Mouse (Mus musculus): ENCODE data around the gene Olfr133. TPM values are rescaled to one million over a fixed set of nuclear protein-coding genes. Genes with fewer than 3 reads are reported as not detected.
"Not testable (repeated sequence)": the region's sequence is repeated elsewhere in the genome, so short reads cannot be mapped to it uniquely, and the experiment has no call there.

The Olfr133 gene
- polyA plus RNA-seq (2012; rRNA removed) (not detected in 2 replicates), polyA plus RNA-seq (2014; fragmentation: Nextera tagmentation; extraction: Ambion mirVana) (not detected in 2 replicates)

DNA sequence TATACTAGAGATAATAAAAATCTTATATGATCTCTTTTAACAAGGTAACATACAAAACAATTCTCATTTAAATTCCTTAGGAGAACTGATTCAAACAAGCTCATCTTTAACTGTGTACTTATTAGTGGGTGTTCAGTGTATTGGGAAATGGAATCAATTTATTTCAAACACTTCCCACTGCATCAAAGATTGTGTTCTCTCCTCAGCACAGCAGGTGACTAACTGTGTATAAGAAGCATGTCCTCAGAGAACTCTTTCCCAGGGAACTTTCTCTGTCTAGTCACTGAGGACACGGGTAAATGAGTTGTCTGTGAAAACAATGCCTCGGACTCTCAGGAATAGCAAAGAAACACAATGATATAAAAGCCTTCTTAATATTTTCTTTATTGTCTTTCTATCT is at the start of gene Olfr133:
Gene Olfr133, plus strand, starts transcription at position 301 of the 400 bp plus-strand sequence.
- no peaks in the 10 kb centered on the region for H3K9me3 ChIP-seq (ENCODE audit: control insufficient read depth, low read length)
- WGBS (ENCODE audit: insufficient replicate concordance): 57% methylated on average over 2 of the region's 2 CpGs
- ATAC-seq (ENCODE audit: insufficient read depth): no peak
- H3K4me1 ChIP-seq (replicated peaks; ENCODE audit: control insufficient read depth in 2 of 2, insufficient read depth in 2 of 2, low read length in 1 of 2): no peaks in the 10 kb centered on the region
- TF ChIP-seq EP300 (IDR thresholded peaks at IDR 0.05; ENCODE audit: low read depth) (no peak), CTCF (IDR thresholded peaks at IDR 0.05; ENCODE audit: low read depth) (no peak)
- H3K36me3 ChIP-seq (replicated peaks; ENCODE audit: control insufficient read depth, insufficient read depth, low read depth): no peaks in the 10 kb centered on the region
- no peaks in the 10 kb centered on the region for H3K27me3 ChIP-seq (ENCODE audit: control insufficient read depth, insufficient read depth, low read length)
- no peak within 1 kb of the TSS for H3K27ac ChIP-seq
- no peak within 1 kb of the TSS for H3K4me2 ChIP-seq (ENCODE audit: low read depth)
- no peak within 1 kb of the TSS for H3K9ac ChIP-seq (replicated peaks)
- H3K4me3 ChIP-seq (ENCODE audit: insufficient read depth in 1 of 2, low read depth in 2 of 2, low read length in 2 of 2): no peak within 1 kb of the TSS
- DNase-seq (ENCODE audit: low read depth in 3 of 3, low spot score in 3 of 3): no peak

DNA sequence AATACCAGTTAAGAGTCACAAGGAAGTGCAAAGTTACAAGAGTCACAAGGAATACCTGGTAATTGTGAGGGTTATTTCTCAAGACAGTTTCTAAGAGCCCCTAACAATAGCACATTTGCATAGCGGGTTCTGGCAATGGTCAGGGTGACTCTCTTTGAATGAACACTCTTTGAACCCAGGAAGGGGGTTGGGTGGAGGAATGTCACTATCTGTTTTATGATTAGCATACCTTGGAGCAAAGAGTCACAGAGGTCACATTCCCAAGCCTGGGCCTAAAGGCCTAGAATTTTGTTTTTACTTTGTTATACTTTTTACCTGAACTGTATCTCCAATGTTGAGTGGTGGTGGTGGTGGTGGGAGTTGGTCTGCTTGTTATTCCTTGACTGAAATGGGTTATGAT is 20.9 kb upstream of the Olfr133 start:
- 56% methylated on average over 1 of the region's 1 CpGs for WGBS (ENCODE audit: insufficient replicate concordance)
- not testable (repeated sequence) for H3K4me1 ChIP-seq (replicated peaks; ENCODE audit: control insufficient read depth in 2 of 2, insufficient read depth in 2 of 2, low read length in 1 of 2)

DNA sequence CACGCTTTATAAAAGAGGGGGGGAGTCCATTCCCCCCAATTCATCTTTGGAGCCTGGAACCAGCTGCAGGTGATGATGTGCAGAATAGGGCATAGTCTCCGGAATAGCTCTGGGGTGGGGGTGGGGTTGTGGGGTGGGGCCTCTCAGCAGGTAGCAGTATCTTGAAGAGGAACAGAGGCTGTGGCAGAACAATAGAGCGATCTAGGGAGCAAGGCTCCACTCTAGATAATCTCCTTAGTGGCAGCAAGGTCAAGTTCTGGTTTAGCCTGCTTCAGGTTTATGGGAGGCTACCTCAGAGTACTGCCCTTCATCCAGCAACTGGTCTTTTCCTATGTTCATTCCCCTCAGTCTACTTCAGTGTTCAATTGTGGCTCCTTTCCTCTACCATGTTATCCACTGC is 19.7 kb upstream of the Olfr133 start:
- H3K27ac ChIP-seq; H3K4me2 ChIP-seq (ENCODE audit: low read depth); DNase-seq (ENCODE audit: low read depth in 3 of 3, low spot score in 3 of 3); H3K9ac ChIP-seq (replicated peaks); H3K9me3 ChIP-seq (ENCODE audit: control insufficient read depth, low read length); H3K4me3 ChIP-seq (ENCODE audit: insufficient read depth in 1 of 2, low read depth in 2 of 2, low read length in 2 of 2); ATAC-seq (ENCODE audit: insufficient read depth); H3K27me3 ChIP-seq (ENCODE audit: control insufficient read depth, insufficient read depth, low read length); H3K36me3 ChIP-seq (replicated peaks; ENCODE audit: control insufficient read depth, insufficient read depth, low read depth); H3K4me1 ChIP-seq (replicated peaks; ENCODE audit: control insufficient read depth in 2 of 2, insufficient read depth in 2 of 2, low read length in 1 of 2): not testable (repeated sequence)
- 62% methylated on average over 3 of the region's 3 CpGs for WGBS (ENCODE audit: insufficient replicate concordance)

More for the DNA sequence above, 20.9 kb upstream of the Olfr133 start:
- not testable (repeated sequence) for H3K4me2 ChIP-seq (ENCODE audit: low read depth); H3K27ac ChIP-seq; DNase-seq (ENCODE audit: low read depth in 3 of 3, low spot score in 3 of 3); ATAC-seq (ENCODE audit: insufficient read depth); H3K27me3 ChIP-seq (ENCODE audit: control insufficient read depth, insufficient read depth, low read length); H3K36me3 ChIP-seq (replicated peaks; ENCODE audit: control insufficient read depth, insufficient read depth, low read depth); H3K9me3 ChIP-seq (ENCODE audit: control insufficient read depth, low read length); H3K4me3 ChIP-seq (ENCODE audit: insufficient read depth in 1 of 2, low read depth in 2 of 2, low read length in 2 of 2); H3K9ac ChIP-seq (replicated peaks)

DNA sequence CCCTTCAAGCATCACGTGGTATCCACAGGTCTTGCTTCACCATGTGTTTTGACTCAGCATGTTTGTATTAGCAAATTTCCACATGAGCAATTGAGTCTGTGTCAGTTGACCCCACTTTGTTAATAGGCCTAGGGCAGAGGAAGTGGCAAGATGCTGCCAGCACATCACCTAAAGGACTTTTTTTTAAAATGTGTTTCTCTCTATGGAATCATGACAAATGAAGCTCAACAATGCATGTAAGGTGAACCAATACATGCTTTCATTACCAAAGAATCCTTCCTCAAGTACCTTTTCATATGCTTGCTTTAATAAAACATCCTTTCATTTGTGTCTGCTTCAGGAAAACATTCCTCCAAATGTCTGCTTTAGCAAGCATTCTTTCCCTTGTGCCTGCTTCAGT is 10.7 kb upstream of the Olfr133 start, which contains the start of gene Olfr132:
Gene Olfr132, minus strand, starts transcription at position 101 of the 400 bp plus-strand sequence.
- Histone ChIP-seq H3K4me3 (ENCODE audit: insufficient read depth in 1 of 2, low read depth in 2 of 2, low read length in 2 of 2) (no peak within 1 kb of the TSS), H3K27ac (no peak within 1 kb of the TSS), H3K4me1 (replicated peaks; ENCODE audit: control insufficient read depth in 2 of 2, insufficient read depth in 2 of 2, low read length in 1 of 2) (no peaks in the 10 kb centered on the region), H3K27me3 (ENCODE audit: control insufficient read depth, insufficient read depth, low read length) (no peaks in the 10 kb centered on the region), H3K9ac (replicated peaks) (no peak within 1 kb of the TSS), H3K4me2 (ENCODE audit: low read depth) (no peak within 1 kb of the TSS), H3K36me3 (replicated peaks; ENCODE audit: control insufficient read depth, insufficient read depth, low read depth) (no peaks in the 10 kb centered on the region), H3K9me3 (ENCODE audit: control insufficient read depth, low read length) (no peaks in the 10 kb centered on the region)
- 50% methylated on average over 1 of the region's 1 CpGs for WGBS (ENCODE audit: insufficient replicate concordance)
- ATAC-seq (ENCODE audit: insufficient read depth): no peak
- DNase-seq (ENCODE audit: low read depth in 3 of 3, low spot score in 3 of 3): no peak
- TF ChIP-seq CTCF (IDR thresholded peaks at IDR 0.05; ENCODE audit: low read depth): no peak
- no peak for TF ChIP-seq EP300 (IDR thresholded peaks at IDR 0.05; ENCODE audit: low read depth)

DNA sequence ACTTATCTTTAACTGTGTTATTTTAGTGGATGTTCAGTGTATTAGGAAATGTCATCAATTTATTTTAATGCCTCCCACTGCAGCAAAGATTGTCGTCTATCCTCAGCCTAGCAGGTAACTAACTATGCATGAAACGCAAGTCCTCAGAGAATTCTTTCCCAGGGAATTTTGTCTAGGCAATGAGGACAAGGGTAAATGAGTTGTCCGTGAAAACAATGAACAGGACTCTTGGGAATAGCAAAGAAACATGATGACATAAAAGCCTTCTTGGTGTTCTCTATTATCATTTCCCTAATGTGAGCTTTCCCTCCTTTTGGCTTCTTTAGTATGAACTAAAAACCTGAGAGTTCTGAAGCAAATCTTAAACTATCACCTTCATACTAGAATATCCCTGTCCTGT is 26.0 kb downstream of the Olfr133 start, which contains the start of gene Olfr134:
Gene Olfr134, plus strand, starts transcription at position 301 of the 400 bp plus-strand sequence.
- Histone ChIP-seq H3K9me3 (ENCODE audit: control insufficient read depth, low read length) (no peaks in the 10 kb centered on the region), H3K4me1 (replicated peaks; ENCODE audit: control insufficient read depth in 2 of 2, insufficient read depth in 2 of 2, low read length in 1 of 2) (no peaks in the 10 kb centered on the region), H3K4me3 (ENCODE audit: insufficient read depth in 1 of 2, low read depth in 2 of 2, low read length in 2 of 2) (no peak within 1 kb of the TSS), H3K36me3 (replicated peaks; ENCODE audit: control insufficient read depth, insufficient read depth, low read depth) (no peaks in the 10 kb centered on the region), H3K27ac (no peak within 1 kb of the TSS), H3K9ac (replicated peaks) (no peak within 1 kb of the TSS), H3K27me3 (ENCODE audit: control insufficient read depth, insufficient read depth, low read length) (no peaks in the 10 kb centered on the region), H3K4me2 (ENCODE audit: low read depth) (no peak within 1 kb of the TSS)
- DNase-seq (ENCODE audit: low read depth in 3 of 3, low spot score in 3 of 3) (no peak), ATAC-seq (ENCODE audit: insufficient read depth) (no peak)
- TF ChIP-seq CTCF (IDR thresholded peaks at IDR 0.05; ENCODE audit: low read depth) (no peak), EP300 (IDR thresholded peaks at IDR 0.05; ENCODE audit: low read depth) (no peak)
- WGBS (ENCODE audit: insufficient replicate concordance): 54% methylated on average over 3 of the region's 3 CpGs

Other genes with a start within 250 kb of the Olfr133 start
- gene Olfr127, start 244.8 kb upstream of the Olfr133 start, polyA plus RNA-seq (2012; rRNA removed): not detected in 2 replicates
- not detected in 2 replicates for gene Olfr127, start 244.8 kb upstream of the Olfr133 start, polyA plus RNA-seq (2014; fragmentation: Nextera tagmentation; extraction: Ambion mirVana)
- not detected in 2 replicates for gene Olfr128, start 224.7 kb upstream of the Olfr133 start, polyA plus RNA-seq (2012; rRNA removed)
- not detected in 2 replicates for gene Olfr128, start 224.7 kb upstream of the Olfr133 start, polyA plus RNA-seq (2014; fragmentation: Nextera tagmentation; extraction: Ambion mirVana)
- gene Olfr761, start 192.2 kb upstream of the Olfr133 start, polyA plus RNA-seq (2012; rRNA removed): not detected in 2 replicates
- gene Olfr761, start 192.2 kb upstream of the Olfr133 start, polyA plus RNA-seq (2014; fragmentation: Nextera tagmentation; extraction: Ambion mirVana): not detected in 2 replicates
- not detected in 2 replicates for gene Olfr129, start 85.2 kb upstream of the Olfr133 start, polyA plus RNA-seq (2012; rRNA removed)
- gene Olfr129, start 85.2 kb upstream of the Olfr133 start, polyA plus RNA-seq (2014; fragmentation: Nextera tagmentation; extraction: Ambion mirVana): not detected in 2 replicates
- not detected in 2 replicates for gene Olfr130, start 81.4 kb upstream of the Olfr133 start, polyA plus RNA-seq (2012; rRNA removed)
- not detected in 2 replicates for gene Olfr130, start 81.4 kb upstream of the Olfr133 start, polyA plus RNA-seq (2014; fragmentation: Nextera tagmentation; extraction: Ambion mirVana)
- not detected in 2 replicates for gene Olfr131, start 56.6 kb upstream of the Olfr133 start, polyA plus RNA-seq (2012; rRNA removed)
- gene Olfr131, start 56.6 kb upstream of the Olfr133 start, polyA plus RNA-seq (2014; fragmentation: Nextera tagmentation; extraction: Ambion mirVana): not detected in 2 replicates
- gene Olfr132, start 10.8 kb upstream of the Olfr133 start, polyA plus RNA-seq (2012; rRNA removed): not detected in 2 replicates
- gene Olfr132, start 10.8 kb upstream of the Olfr133 start, polyA plus RNA-seq (2014; fragmentation: Nextera tagmentation; extraction: Ambion mirVana): not detected in 2 replicates
- not detected in 2 replicates for gene Olfr134, start 26.1 kb downstream of the Olfr133 start, polyA plus RNA-seq (2012; rRNA removed)
- not detected in 2 replicates for gene Olfr134, start 26.1 kb downstream of the Olfr133 start, polyA plus RNA-seq (2014; fragmentation: Nextera tagmentation; extraction: Ambion mirVana)
- gene Olfr135, start 59.1 kb downstream of the Olfr133 start, polyA plus RNA-seq (2012; rRNA removed): not detected in 2 replicates
- not detected in 2 replicates for gene Olfr135, start 59.1 kb downstream of the Olfr133 start, polyA plus RNA-seq (2014; fragmentation: Nextera tagmentation; extraction: Ambion mirVana)
- gene Olfr138, start 115.8 kb downstream of the Olfr133 start, polyA plus RNA-seq (2012; rRNA removed): not detected in 2 replicates
- not detected in 2 replicates for gene Olfr138, start 115.8 kb downstream of the Olfr133 start, polyA plus RNA-seq (2014; fragmentation: Nextera tagmentation; extraction: Ambion mirVana)
- not detected in 2 replicates for gene Olfr137, start 162.3 kb downstream of the Olfr133 start, polyA plus RNA-seq (2012; rRNA removed)
- not detected in 2 replicates for gene Olfr137, start 162.3 kb downstream of the Olfr133 start, polyA plus RNA-seq (2014; fragmentation: Nextera tagmentation; extraction: Ambion mirVana)
- gene Olfr136, start 184.6 kb downstream of the Olfr133 start, polyA plus RNA-seq (2012; rRNA removed): not detected in 2 replicates
- not detected in 2 replicates for gene Olfr136, start 184.6 kb downstream of the Olfr133 start, polyA plus RNA-seq (2014; fragmentation: Nextera tagmentation; extraction: Ambion mirVana)

Measured in liver, embryonic 14.5 days (tissue).